Mouse (Mus musculus) lung, embryonic 16.5 days (tissue): ENCODE results near the gene Ints6l. TPM values are rescaled to one million over a fixed set of nuclear protein-coding genes. Genes with fewer than 3 reads are reported as not detected.
A peak's percentile ranks its signal among the peaks of the same experiment; 100 is the strongest.

ENCODE experiments used
- ATAC-seq: fragments of 200-750 bp; cut with Nextera tagmentation; 2 replicates; pipeline ENCODE4 v1.8.0; 2017; ENCODE audit warnings: low read depth, mild to moderate bottlenecking, moderate library complexity
- H3K27ac ChIP-seq: fragments of 300-500 bp; sonication (generic); 2 replicates; pipeline ENCODE4 v1.5.1; 2014; ENCODE audit warnings: mild to moderate bottlenecking, control low read depth, low read length
- H3K27me3 ChIP-seq: fragments of 300-500 bp; sonication (generic); 2 replicates; pipeline ENCODE4 v1.6.1; 2014; ENCODE audit warnings: low read depth, low read length, mixed read lengths; ENCODE audit not compliant: control insufficient read depth, insufficient read depth
- H3K36me3 ChIP-seq: fragments of 300-500 bp; sonication (generic); 2 replicates; pipeline ENCODE4 v1.6.1; 2014; ENCODE audit warnings: low read length; ENCODE audit not compliant: control insufficient read depth, insufficient read depth
- H3K4me1 ChIP-seq: fragments of 300-500 bp; sonication (generic); replicated peaks from 2 replicates; pipeline ENCODE4 v1.6.1; 2014; ENCODE audit warnings: low read length, mixed read lengths; ENCODE audit not compliant: control insufficient read depth, insufficient read depth
- H3K4me2 ChIP-seq: fragments of 300-500 bp; sonication (generic); 2 replicates; pipeline ENCODE4 v1.6.1; 2014; ENCODE audit warnings: low read depth, low read length, control low read depth
- H3K4me3 ChIP-seq: fragments of 300-500 bp; sonication (generic); 2 replicates; pipeline ENCODE4 v1.5.1; 2014; ENCODE audit warnings: mild to moderate bottlenecking, low read length, control low read depth
- H3K9ac ChIP-seq: fragments of 300-500 bp; sonication (generic); 2 replicates; pipeline ENCODE4 v1.6.1; 2014; ENCODE audit warnings: low read length, control low read depth
- H3K9me3 ChIP-seq: fragments of 300-500 bp; sonication (generic); 2 replicates; pipeline ENCODE4 v1.6.1; 2016; ENCODE audit warnings: low read length; ENCODE audit not compliant: control insufficient read depth
- WGBS: fragments of 180-500 bp; shearing (Covaris S2); extraction: QIAGEN DNeasy Blood & Tissue Kit; methylation state at CpG from one replicate; pipeline ENCODE4 v1.1.7; 2014; 5-methylcytosine and 5-hydroxymethylcytosine counted together
- polyA plus RNA-seq: library from polyadenylated mRNA; unstranded; fragments of >200 nt; fragmentation: Nextera tagmentation; extraction: Ambion mirVana; gene quantifications from 2 replicates; pipeline ENCODE4 v1.2.1, GENCODE M21; 2015

Gene Ints6l
- polyA plus RNA-seq: 29.4 and 31.8 TPM in 2 replicates

DNA sequence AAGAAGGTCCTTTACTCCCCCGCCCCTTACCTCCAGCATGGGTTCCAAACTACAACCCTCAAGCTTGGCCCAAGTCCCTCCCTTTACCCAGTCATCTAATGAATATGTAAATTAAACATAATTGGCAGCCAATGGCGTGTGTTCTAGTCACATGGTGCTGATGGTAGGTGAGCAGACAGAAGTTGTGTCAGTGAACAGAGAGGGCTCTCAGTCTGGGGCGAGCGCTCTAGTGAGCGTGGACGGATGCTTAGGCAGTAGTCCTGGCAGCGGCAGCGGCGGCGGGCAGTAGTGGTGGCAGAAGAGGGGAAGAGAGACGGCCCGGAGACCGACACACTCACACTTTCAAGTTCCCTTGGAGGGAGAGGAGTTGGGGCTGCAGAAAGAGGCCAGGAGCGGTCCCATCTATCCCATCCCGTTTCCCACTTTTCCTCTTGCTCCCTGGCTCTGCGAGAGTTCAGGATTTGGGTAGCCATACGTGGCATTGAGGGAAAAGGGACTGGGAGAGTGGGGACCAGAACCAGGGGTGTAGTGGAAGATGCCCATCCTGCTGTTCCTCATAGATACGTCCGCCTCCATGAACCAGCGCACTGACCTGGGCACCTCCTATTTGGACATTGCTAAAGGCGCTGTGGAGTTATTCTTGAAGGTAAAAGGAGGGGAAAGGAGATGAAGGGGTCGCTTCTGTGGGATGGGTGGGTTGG is at the start of gene Ints6l:
Gene Ints6l (plus strand): TSS at position 187 of the 701 bp plus-strand sequence.
- H3K4me3 ChIP-seq: peak within 1 kb of the TSS; percentile 67
- peak within 1 kb of the TSS; percentile 53 for H3K4me2 ChIP-seq
- H3K4me1 ChIP-seq: peaks cover 2% of the 10 kb centered on the region; the same call in 1 of the 2 replicates
- H3K9me3 ChIP-seq: no peaks in the 10 kb centered on the region
- peak; percentile 81 for ATAC-seq
- 21% methylated on average over 21 of the region's 22 CpGs for WGBS
- H3K36me3 ChIP-seq: no peaks in the 10 kb centered on the region
- peak within 1 kb of the TSS; percentile 81 for H3K9ac ChIP-seq
- peak within 1 kb of the TSS; percentile 95 for H3K27ac ChIP-seq
- H3K27me3 ChIP-seq: no peaks in the 10 kb centered on the region

DNA sequence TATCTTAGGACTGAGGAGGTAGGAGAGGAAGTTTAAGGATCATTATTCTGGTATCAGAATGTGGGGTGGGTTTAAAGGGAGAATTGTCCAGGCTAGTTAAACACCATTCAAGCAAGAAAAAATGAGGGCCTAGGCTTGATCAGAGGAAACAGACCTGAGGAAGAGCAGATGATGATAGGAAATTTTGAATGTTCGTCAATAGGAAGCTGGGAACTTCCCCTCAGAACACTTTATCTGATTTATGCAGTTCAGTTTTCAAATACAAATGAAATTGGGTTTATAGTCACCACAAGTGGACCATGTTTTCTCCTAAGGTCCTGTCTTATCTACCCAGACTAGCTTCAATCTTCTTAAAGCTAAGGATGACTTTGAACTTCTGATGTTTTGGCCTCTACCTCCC is 49.2 kb upstream of the Ints6l start:
- no peaks in the 10 kb centered on the region for H3K36me3 ChIP-seq
- H3K9ac ChIP-seq: no peak overlapping the region
- H3K4me1 ChIP-seq: no peaks in the 10 kb centered on the region
- no peak for ATAC-seq
- no peak overlapping the region for H3K4me3 ChIP-seq
- no peaks in the 10 kb centered on the region for H3K9me3 ChIP-seq
- no peaks in the 10 kb centered on the region for H3K27me3 ChIP-seq
- H3K27ac ChIP-seq: no peak overlapping the region
- H3K4me2 ChIP-seq: no peak overlapping the region
- WGBS: 31% methylated on average over 1 of the region's 1 CpGs

DNA sequence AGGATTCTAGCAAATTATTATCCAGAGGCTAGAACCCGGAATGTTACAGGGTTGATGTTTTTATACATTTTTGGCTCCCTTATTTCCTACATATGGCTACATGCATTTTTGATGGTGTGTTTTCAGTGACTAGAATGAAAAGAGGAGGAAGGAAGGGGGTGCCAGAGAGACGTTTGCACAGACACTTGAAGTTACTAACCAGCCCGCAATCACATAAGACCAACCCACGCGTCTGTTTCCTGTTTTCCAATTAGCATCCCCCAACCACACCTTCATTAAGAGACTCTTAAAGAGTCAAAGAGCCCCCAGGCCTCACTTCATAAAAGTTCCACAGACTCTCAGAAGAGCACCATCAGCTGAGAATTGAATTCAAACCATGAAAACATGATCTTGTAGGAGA is 48.5 kb upstream of the Ints6l start:
- Histone ChIP-seq H3K27ac (no peak overlapping the region), H3K4me2 (no peak overlapping the region), H3K9me3 (no peaks in the 10 kb centered on the region), H3K9ac (no peak overlapping the region), H3K4me1 (no peaks in the 10 kb centered on the region), H3K36me3 (no peaks in the 10 kb centered on the region), H3K27me3 (no peaks in the 10 kb centered on the region), H3K4me3 (no peak overlapping the region)
- no peak for ATAC-seq
- WGBS: 45% methylated on average over 5 of the region's 5 CpGs

DNA sequence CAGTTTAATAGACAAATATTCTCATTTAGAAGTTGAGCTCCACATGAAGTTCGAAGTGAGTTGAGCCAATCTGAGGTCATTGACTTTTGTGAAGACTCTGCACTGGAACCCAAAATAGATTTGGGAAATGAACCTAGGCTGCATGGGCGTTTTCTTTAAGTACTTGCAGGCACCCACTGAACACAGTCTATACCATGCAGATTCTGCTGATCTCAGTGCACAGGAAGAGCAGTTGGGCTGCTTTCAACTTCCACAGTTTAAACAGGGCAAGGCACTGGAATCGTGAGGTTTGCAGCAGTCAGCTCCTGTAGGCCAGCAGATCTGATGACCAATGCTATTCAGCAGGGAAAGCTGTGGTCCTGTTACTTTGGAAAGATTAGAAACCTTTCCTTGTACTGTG is 38.4 kb upstream of the Ints6l start:
- Histone ChIP-seq H3K9me3 (no peaks in the 10 kb centered on the region), H3K27me3 (no peaks in the 10 kb centered on the region), H3K4me3 (no peak overlapping the region), H3K9ac (no peak overlapping the region), H3K4me1 (no peaks in the 10 kb centered on the region), H3K36me3 (no peaks in the 10 kb centered on the region), H3K27ac (no peak overlapping the region), H3K4me2 (no peak overlapping the region)
- ATAC-seq: no peak
- WGBS: 57% methylated on average over 3 of the region's 3 CpGs

DNA sequence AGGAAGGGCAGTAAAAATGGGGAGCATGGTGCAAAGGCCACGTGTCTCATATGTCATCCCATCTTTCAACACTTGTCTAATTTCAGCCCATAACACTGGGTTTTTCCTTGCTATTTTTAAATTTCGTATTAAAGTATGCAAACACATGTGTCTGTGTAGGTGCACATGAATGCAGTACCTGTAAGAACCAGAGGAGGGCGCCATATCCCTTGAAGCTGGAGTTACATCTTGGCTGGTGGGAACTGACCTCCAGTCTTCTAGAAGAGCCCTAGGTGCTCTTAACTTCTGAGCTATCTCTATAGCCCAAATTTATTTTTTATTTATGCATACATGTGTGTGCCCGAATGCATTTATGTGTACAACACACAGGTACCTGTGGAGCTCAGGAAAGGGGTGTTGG is 37.1 kb upstream of the Ints6l start:
- H3K27ac ChIP-seq: no peak overlapping the region
- H3K9me3 ChIP-seq: no peaks in the 10 kb centered on the region
- 64% methylated on average over 4 of the region's 4 CpGs for WGBS

DNA sequence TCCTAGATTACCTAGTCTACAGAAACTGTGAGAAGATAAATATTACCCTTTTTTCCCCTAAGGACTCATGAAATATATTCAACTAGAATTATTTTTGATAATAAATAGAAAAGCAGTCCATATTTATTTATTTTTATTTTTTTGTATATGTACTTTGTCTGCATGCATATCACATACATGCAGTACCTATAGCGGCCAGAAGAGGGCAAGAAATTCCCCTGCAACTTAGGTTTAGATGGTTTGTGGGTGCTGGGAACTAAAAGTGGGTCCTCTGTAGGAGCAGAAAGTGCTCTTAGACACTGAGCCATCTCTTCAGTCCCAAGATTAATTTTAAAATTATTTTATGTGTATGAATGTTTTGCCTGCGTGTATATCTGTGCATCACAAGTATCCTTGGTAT is 24.1 kb upstream of the Ints6l start:
- 48% methylated on average over 2 of the region's 2 CpGs for WGBS
- no peaks in the 10 kb centered on the region for H3K9me3 ChIP-seq
- no peak overlapping the region for H3K4me3 ChIP-seq
- no peak overlapping the region for H3K9ac ChIP-seq
- no peak overlapping the region for H3K27ac ChIP-seq
- no peaks in the 10 kb centered on the region for H3K4me1 ChIP-seq
- H3K4me2 ChIP-seq: no peak overlapping the region
- no peaks in the 10 kb centered on the region for H3K36me3 ChIP-seq
- no peaks in the 10 kb centered on the region for H3K27me3 ChIP-seq
- ATAC-seq: no peak

More for the DNA sequence above, 37.1 kb upstream of the Ints6l start:
- Histone ChIP-seq H3K27me3 (no peaks in the 10 kb centered on the region), H3K4me2 (no peak overlapping the region), H3K4me1 (no peaks in the 10 kb centered on the region), H3K9ac (no peak overlapping the region), H3K4me3 (no peak overlapping the region), H3K36me3 (no peaks in the 10 kb centered on the region)
- no peak for ATAC-seq

DNA sequence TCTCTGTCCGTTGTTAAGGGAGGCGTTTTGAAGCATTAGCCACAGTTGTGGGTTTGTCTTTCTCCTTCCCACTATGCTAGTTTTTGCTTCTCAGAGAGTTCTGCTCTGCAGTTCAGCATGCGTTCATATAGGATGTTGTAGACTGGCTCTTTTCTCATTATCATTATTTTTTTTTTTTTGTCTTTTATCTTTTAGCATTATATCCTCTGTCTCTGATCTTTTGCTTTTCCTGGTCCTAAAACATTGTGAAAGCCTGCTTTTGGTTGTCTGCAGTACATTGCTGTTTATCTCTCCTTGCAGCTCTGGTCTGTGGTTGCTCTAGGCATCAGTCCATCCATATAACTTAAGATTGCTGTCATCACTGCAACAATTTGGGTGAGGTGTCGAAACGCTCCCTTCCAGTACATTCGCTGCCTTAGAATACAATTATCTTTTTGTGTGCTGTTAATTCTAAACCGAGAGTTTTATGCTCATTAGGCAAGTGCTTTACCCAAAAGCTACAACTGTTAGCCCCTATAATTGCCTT is 18.8 kb upstream of the Ints6l start:
- H3K4me1 ChIP-seq: no peaks in the 10 kb centered on the region
- 68% methylated on average over 7 of the region's 7 CpGs for WGBS
- no peaks in the 10 kb centered on the region for H3K36me3 ChIP-seq
- H3K4me2 ChIP-seq: no peak overlapping the region
- no peak overlapping the region for H3K27ac ChIP-seq
- H3K27me3 ChIP-seq: no peaks in the 10 kb centered on the region
- H3K4me3 ChIP-seq: no peak overlapping the region
- ATAC-seq: no peak
- no peaks in the 10 kb centered on the region for H3K9me3 ChIP-seq
- no peak overlapping the region for H3K9ac ChIP-seq

DNA sequence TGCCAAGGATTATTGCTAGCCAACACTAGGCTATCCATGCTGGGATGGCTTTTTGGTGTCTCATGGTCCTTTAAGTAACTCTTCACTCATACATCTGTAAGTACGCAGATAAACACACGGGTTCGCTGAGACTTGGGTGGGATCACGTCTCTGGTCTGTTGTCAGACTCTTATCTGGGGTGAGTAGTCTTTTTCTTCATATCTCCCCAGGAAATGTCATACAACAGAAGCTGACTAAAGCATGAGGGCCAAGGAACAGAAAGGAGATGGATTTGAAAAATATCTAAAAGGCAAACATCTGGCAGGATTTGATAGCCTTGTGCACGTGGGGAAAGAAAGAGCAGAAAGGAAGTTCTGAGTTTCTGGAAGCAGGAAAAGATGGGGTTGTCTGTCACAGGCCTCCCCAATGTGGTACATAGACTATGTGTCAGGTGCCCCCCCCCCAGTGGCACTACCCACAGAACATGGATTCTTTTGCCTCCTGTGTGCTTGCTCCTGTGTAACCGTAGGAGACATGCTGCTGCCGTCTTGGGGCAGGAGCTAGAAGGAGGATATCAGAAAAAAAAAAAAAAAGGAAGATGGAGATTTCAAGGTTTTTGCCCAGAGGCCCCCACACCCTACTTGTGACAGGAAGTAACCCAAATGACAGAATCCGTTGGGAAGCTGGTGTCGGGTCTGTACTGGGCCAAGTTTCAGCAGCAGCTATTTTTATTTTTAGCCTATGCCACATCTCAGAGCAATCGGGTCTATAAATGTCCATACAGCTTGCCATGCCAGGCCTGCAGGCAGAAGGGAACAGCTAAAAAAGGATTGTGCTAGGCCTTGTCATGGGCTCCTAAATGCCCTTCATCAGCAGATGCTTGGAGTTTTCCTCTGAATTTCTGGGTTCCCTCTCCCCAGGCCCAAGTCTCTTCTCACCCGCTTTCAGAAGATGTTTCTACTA is 7.9 kb upstream of the Ints6l start:
- WGBS: 58% methylated on average over 11 of the region's 11 CpGs
- no peak for ATAC-seq
- H3K36me3 ChIP-seq: no peaks in the 10 kb centered on the region
- no peaks in the 10 kb centered on the region for H3K27me3 ChIP-seq
- H3K4me3 ChIP-seq: no peak overlapping the region
- no peak overlapping the region for H3K4me2 ChIP-seq
- no peaks in the 10 kb centered on the region for H3K4me1 ChIP-seq
- H3K9me3 ChIP-seq: no peaks in the 10 kb centered on the region
- H3K27ac ChIP-seq: no peak overlapping the region
- no peak overlapping the region for H3K9ac ChIP-seq

DNA sequence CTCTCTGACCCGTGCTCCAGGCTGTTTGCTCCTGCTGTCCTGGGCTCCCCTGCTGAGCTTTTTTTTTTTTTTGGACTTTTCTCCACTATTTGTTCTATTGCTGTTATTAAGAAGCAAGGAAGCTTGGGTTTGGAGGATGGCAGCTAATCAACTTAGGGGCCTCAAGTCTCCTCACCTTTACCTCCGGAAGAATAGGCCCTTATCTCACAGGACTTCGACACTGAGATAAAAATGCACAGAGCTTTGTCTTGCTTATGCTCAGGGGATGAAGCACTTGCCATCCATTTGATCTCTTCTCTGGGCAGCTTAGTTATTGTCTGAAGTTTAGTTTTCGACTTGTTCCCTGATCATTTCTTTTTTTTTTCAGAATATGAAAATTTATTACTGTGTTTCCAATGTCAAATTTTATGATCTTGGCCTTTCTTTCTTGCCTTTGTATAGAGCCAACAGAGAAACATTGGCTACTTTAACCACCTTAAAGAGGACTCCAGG is 7.1 kb upstream of the Ints6l start, which contains the start of gene Gm2174:
Gene Gm2174 (plus strand): TSS at position 442 of the 492 bp plus-strand sequence.
- Histone ChIP-seq H3K4me1 (no peaks in the 10 kb centered on the region), H3K36me3 (no peaks in the 10 kb centered on the region), H3K9me3 (no peaks in the 10 kb centered on the region), H3K4me3 (no peak within 1 kb of the TSS), H3K27me3 (no peaks in the 10 kb centered on the region), H3K9ac (no peak within 1 kb of the TSS), H3K27ac (no peak within 1 kb of the TSS), H3K4me2 (no peak within 1 kb of the TSS)
- 57% methylated on average over 4 of the region's 4 CpGs for WGBS
- no peak for ATAC-seq
